In genomic region chr19:4121097-4121805, GRCm38 (mm10) we compare ENCODE assay signal across 8 mouse cellular contexts. TPM values are rescaled to one million over a fixed set of nuclear protein-coding genes. Genes with fewer than 3 reads are reported as not detected.
DNase-seq lines count a peak whose midpoint lies in the region; ATAC-seq and TF ChIP-seq lines count a peak whose summit lies in the region.

No protein-coding gene starts in this region.

- H3K4me2 ChIP-seq in embryonic facial prominence, embryonic 14.5 days (ENCODE audit: low read depth, low read length), result peak overlapping the region; percentile 56
- H3K4me2 ChIP-seq in limb, embryonic 13.5 days (replicated peaks), result peak overlapping the region; percentile 63
- peak overlapping the region; percentile 57 for H3K4me2 ChIP-seq in midbrain, embryonic 16.5 days (ENCODE audit: low read length)

- H3K4me1 ChIP-seq in embryonic facial prominence, embryonic 14.5 days (ENCODE audit: control insufficient read depth, insufficient read depth, low read length), result peaks cover 11% of the 10 kb centered on the region
- peaks cover 8% of the 10 kb centered on the region for H3K4me1 ChIP-seq in heart, adult 2 months (ENCODE audit: control insufficient read depth, insufficient read depth, low read length)
- H3K4me1 ChIP-seq in limb, embryonic 13.5 days, result peaks cover 25% of the 10 kb centered on the region
- H3K4me1 ChIP-seq in midbrain, embryonic 16.5 days (ENCODE audit: control insufficient read depth, insufficient read depth, low read length), result peaks cover 7% of the 10 kb centered on the region

- H3K27ac ChIP-seq in embryonic facial prominence, embryonic 14.5 days (replicated peaks; ENCODE audit: low read depth, low read length), result peak overlapping the region; percentile 74
- H3K27ac ChIP-seq in heart, adult 2 months, result peak overlapping the region; percentile 95
- peak overlapping the region; percentile 80 for H3K27ac ChIP-seq in limb, embryonic 13.5 days
- peak overlapping the region; percentile 86 for H3K27ac ChIP-seq in midbrain, embryonic 16.5 days (ENCODE audit: low read length)

- H3K27me3 ChIP-seq in embryonic facial prominence, embryonic 14.5 days (replicated peaks; ENCODE audit: control insufficient read depth, insufficient read depth, low read length), result no peaks in the 10 kb centered on the region
- no peaks in the 10 kb centered on the region for H3K27me3 ChIP-seq in heart, adult 2 months (ENCODE audit: control insufficient read depth, insufficient read depth, low read length)
- no peaks in the 10 kb centered on the region for H3K27me3 ChIP-seq in limb, embryonic 13.5 days
- no peaks in the 10 kb centered on the region for H3K27me3 ChIP-seq in midbrain, embryonic 16.5 days (ENCODE audit: control insufficient read depth, insufficient read depth, low read depth, low read length)

- peak; percentile 100 for DNase-seq in 3T3-L1 (ENCODE audit: low read depth, low spot score)
- peak; percentile 90 to 93 for DNase-seq in adrenal gland, postnatal 4 days (ENCODE audit: low spot score in 2 of 2)
- peak; percentile 99 for DNase-seq in embryonic facial prominence, embryonic 14.5 days (ENCODE audit: low spot score)
- DNase-seq in heart, adult 2 months, result peak; percentile 98
- peak; percentile 99 for DNase-seq in kidney, adult 8-10 months
- peak; percentile 97 to 99 for DNase-seq in spleen, postnatal 10 days (ENCODE audit: low spot score in 2 of 2)

- intact Hi-C loops in heart, adult 2 months (cut with DNase I), result loop anchor here (1.0 kb wide), 1 partner anchor 22 kb away; the partner anchor contains the start of gene Pitpnm1

- peak overlapping the region; percentile 46 for H3K4me3 ChIP-seq in embryonic facial prominence, embryonic 14.5 days (ENCODE audit: low read depth, low read length)
- H3K4me3 ChIP-seq in heart, adult 2 months, result peak overlapping the region; percentile 66
- peak overlapping the region; percentile 50 for H3K4me3 ChIP-seq in limb, embryonic 13.5 days
- H3K4me3 ChIP-seq in midbrain, embryonic 16.5 days (ENCODE audit: low read depth, low read length), result peak overlapping the region; percentile 49

- peaks cover 26% of the 10 kb centered on the region for H3K36me3 ChIP-seq in embryonic facial prominence, embryonic 14.5 days (ENCODE audit: control insufficient read depth, insufficient read depth, low read length)
- H3K36me3 ChIP-seq in heart, adult 2 months (ENCODE audit: control insufficient read depth, insufficient read depth, low read length), result peaks cover 2% of the 10 kb centered on the region; the same call in 1 of the 2 replicates
- peaks cover 26% of the 10 kb centered on the region for H3K36me3 ChIP-seq in limb, embryonic 13.5 days
- no peaks in the 10 kb centered on the region; the same call in 1 of the 2 replicates for H3K36me3 ChIP-seq in midbrain, embryonic 16.5 days (ENCODE audit: control insufficient read depth, insufficient read depth, low read length)

- peak overlapping the region; percentile 69 for H3K9ac ChIP-seq in embryonic facial prominence, embryonic 14.5 days (ENCODE audit: low read depth, low read length)
- peak overlapping the region; percentile 63 for H3K9ac ChIP-seq in heart, adult 2 months (ENCODE audit: low read depth, low read length)
- H3K9ac ChIP-seq in limb, embryonic 13.5 days, result peak overlapping the region; percentile 75
- H3K9ac ChIP-seq in midbrain, embryonic 16.5 days (ENCODE audit: low read depth, low read length), result peak overlapping the region; percentile 64

- WGBS in embryonic facial prominence, embryonic 14.5 days, result 3% methylated on average over 37 of the region's 38 CpGs
- WGBS in heart, adult 2 months, result 3% methylated on average over 38 of the region's 38 CpGs
- 2% methylated on average over 38 of the region's 38 CpGs for WGBS in limb, embryonic 13.5 days
- 2% methylated on average over 38 of the region's 38 CpGs for WGBS in midbrain, embryonic 16.5 days

- TF ChIP-seq EP300 in heart, adult 2 months (IDR thresholded peaks at IDR 0.05; ENCODE audit: insufficient read depth, low read depth, low read length), result peak; percentile 76; the same call in 1 of the 2 replicates

- peak; percentile 74 for ATAC-seq in embryonic facial prominence, embryonic 14.5 days (ENCODE audit: low read depth)
- peak; percentile 77 for ATAC-seq in limb, embryonic 13.5 days (ENCODE audit: low FRiP score, low read depth)
- ATAC-seq in midbrain, embryonic 16.5 days, result peak; percentile 90

- no peaks in the 10 kb centered on the region for H3K9me3 ChIP-seq in embryonic facial prominence, embryonic 14.5 days (ENCODE audit: control insufficient read depth, low read length)
- no peaks in the 10 kb centered on the region for H3K9me3 ChIP-seq in limb, embryonic 13.5 days
- no peaks in the 10 kb centered on the region for H3K9me3 ChIP-seq in midbrain, embryonic 16.5 days (replicated peaks; ENCODE audit: control insufficient read depth, low read length, poor library complexity, severe bottlenecking)

- TF ChIP-seq POLR2A in heart, adult 2 months (IDR thresholded peaks at IDR 0.05; ENCODE audit: insufficient read depth, low read depth, low read length), result peak; percentile 87

- no peak for TF ChIP-seq CTCF in heart, adult 2 months (IDR thresholded peaks at IDR 0.05)

- H3K79me2 ChIP-seq in heart, adult 2 months (replicated peaks; ENCODE audit: control insufficient read depth, insufficient read depth, low read length), result peaks cover under 1% of the 10 kb centered on the region

RNA-seq across cellular contexts. Expression of gene Aip, which starts 4.4 kb away (rescaled TPM):
- total RNA-seq in adrenal gland, postnatal 4 days (2021), result 10 to 100 TPM; 86.1 to 88.5 TPM
- polyA plus RNA-seq in embryonic facial prominence, embryonic 14.5 days (2014; fragmentation: Nextera tagmentation; extraction: Ambion mirVana), result 81.9 and 88.6 TPM in 2 replicates
- total RNA-seq in heart, adult 2 months (2021), result 10 to 100 TPM; 55.1 to 60.6 TPM
- polyA plus RNA-seq in heart, adult 2 months (2012; rRNA removed), result 69.4 and 82.1 TPM in 2 replicates
- 98.5 and 105 TPM in 2 replicates for polyA plus RNA-seq in limb, embryonic 13.5 days (2015; fragmentation: Nextera tagmentation; extraction: Ambion mirVana)
- 92.9 and 102 TPM in 2 replicates for polyA plus RNA-seq in midbrain, embryonic 16.5 days (2015; fragmentation: Nextera tagmentation; extraction: Ambion mirVana)

RNA-seq across cellular contexts. Expression of gene Gpr152, which starts 18.3 kb away (rescaled TPM):
- under 1 TPM; 0.08 to 0.14 TPM for total RNA-seq in adrenal gland, postnatal 4 days (2021)
- polyA plus RNA-seq in embryonic facial prominence, embryonic 14.5 days (2014; fragmentation: Nextera tagmentation; extraction: Ambion mirVana), result 0.08 TPM in 1 of 2 replicates, not detected in the other
- under 1 TPM in 1 of 2 experiments, not detected in 1; 0.05 TPM for total RNA-seq in heart, adult 2 months (2021)
- 0.12 TPM in 2 replicates for polyA plus RNA-seq in heart, adult 2 months (2012; rRNA removed)
- not detected in 2 replicates for polyA plus RNA-seq in limb, embryonic 13.5 days (2015; fragmentation: Nextera tagmentation; extraction: Ambion mirVana)
- polyA plus RNA-seq in midbrain, embryonic 16.5 days (2015; fragmentation: Nextera tagmentation; extraction: Ambion mirVana), result 0.09 TPM in 1 of 2 replicates, not detected in the other

RNA-seq across cellular contexts. Expression of gene Pitpnm1, which starts 21.5 kb away (rescaled TPM):
- 10 to 100 TPM; 51.6 to 65.0 TPM for total RNA-seq in adrenal gland, postnatal 4 days (2021)
- 5.6 and 6.6 TPM in 2 replicates for polyA plus RNA-seq in embryonic facial prominence, embryonic 14.5 days (2014; fragmentation: Nextera tagmentation; extraction: Ambion mirVana)
- 10 to 100 TPM; 18.1 to 19.9 TPM for total RNA-seq in heart, adult 2 months (2021)
- 43.6 and 49.9 TPM in 2 replicates for polyA plus RNA-seq in heart, adult 2 months (2012; rRNA removed)
- polyA plus RNA-seq in limb, embryonic 13.5 days (2015; fragmentation: Nextera tagmentation; extraction: Ambion mirVana), result 6.6 and 7.3 TPM in 2 replicates
- 105 and 113 TPM in 2 replicates for polyA plus RNA-seq in midbrain, embryonic 16.5 days (2015; fragmentation: Nextera tagmentation; extraction: Ambion mirVana)

RNA-seq across cellular contexts. Expression of gene Cabp4, which starts 22.6 kb away (rescaled TPM):
- under 1 TPM in 1 of 2 experiments, not detected in 1; 0.20 TPM for total RNA-seq in adrenal gland, postnatal 4 days (2021)
- 0.12 TPM in 1 of 2 replicates, not detected in the other for polyA plus RNA-seq in embryonic facial prominence, embryonic 14.5 days (2014; fragmentation: Nextera tagmentation; extraction: Ambion mirVana)
- total RNA-seq in heart, adult 2 months (2021), result not detected
- polyA plus RNA-seq in heart, adult 2 months (2012; rRNA removed), result 0.21 TPM in 1 of 2 replicates, not detected in the other
- polyA plus RNA-seq in limb, embryonic 13.5 days (2015; fragmentation: Nextera tagmentation; extraction: Ambion mirVana), result 0.05 and 0.13 TPM in 2 replicates
- 0.24 and 0.48 TPM in 2 replicates for polyA plus RNA-seq in midbrain, embryonic 16.5 days (2015; fragmentation: Nextera tagmentation; extraction: Ambion mirVana)

RNA-seq across cellular contexts. Expression of gene Cdk2ap2, which starts 24.3 kb away (rescaled TPM):
- total RNA-seq in adrenal gland, postnatal 4 days (2021), result 10 to 100 TPM; 45.8 to 47.3 TPM
- polyA plus RNA-seq in embryonic facial prominence, embryonic 14.5 days (2014; fragmentation: Nextera tagmentation; extraction: Ambion mirVana), result 66.1 and 68.6 TPM in 2 replicates
- total RNA-seq in heart, adult 2 months (2021), result 10 to 100 TPM; 39.9 to 43.2 TPM
- 81.3 and 85.3 TPM in 2 replicates for polyA plus RNA-seq in heart, adult 2 months (2012; rRNA removed)
- 56.8 TPM in 2 replicates for polyA plus RNA-seq in limb, embryonic 13.5 days (2015; fragmentation: Nextera tagmentation; extraction: Ambion mirVana)
- 83.1 and 83.2 TPM in 2 replicates for polyA plus RNA-seq in midbrain, embryonic 16.5 days (2015; fragmentation: Nextera tagmentation; extraction: Ambion mirVana)

Comparison
In these comparisons a context has a peak if more than half of its experiments do, and no peak if none do; other contexts are left out.
1. Peak in every context shown above with its lines: DNase-seq, ATAC-seq, H3K4me3 ChIP-seq and H3K27ac ChIP-seq.